Mouse (Mus musculus) stomach, adult 2 months (tissue): ENCODE results near the gene Gm43638. TPM values are rescaled to one million over a fixed set of nuclear protein-coding genes. Genes with fewer than 3 reads are reported as not detected.

Experiments used
- polyA plus RNA-seq: library from polyadenylated mRNA; depleted of rRNA; stranded (reverse); fragments of >200 nt; gene quantifications from 2 replicates; pipeline ENCODE4 v1.2.3, GENCODE M21; 2012; rRNA removed

The Gm43638 gene
- not detected in 2 replicates for polyA plus RNA-seq

DNA sequence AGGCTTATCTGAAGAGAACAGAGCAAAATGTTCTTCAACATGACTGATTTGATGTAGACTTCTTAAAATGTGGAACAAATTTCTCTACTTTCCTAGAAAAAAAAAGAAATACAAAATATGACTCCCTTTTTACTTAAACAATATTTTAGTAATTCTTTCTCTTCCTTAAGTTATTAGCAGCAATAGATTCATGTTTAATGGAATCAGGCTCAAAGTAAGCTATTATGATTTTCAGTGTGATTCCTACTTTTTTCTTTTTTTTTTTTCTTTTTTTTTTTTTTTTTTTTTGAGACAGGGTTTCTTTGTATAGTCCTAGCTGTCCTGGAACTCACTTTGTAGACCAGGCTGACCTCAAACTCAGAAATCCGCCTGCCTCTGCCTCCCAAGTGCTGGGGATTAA lies at the start of gene Gm43638:
Gm43638 (minus strand) TSS at position 101 of the 400 bp plus-strand sequence.

DNA sequence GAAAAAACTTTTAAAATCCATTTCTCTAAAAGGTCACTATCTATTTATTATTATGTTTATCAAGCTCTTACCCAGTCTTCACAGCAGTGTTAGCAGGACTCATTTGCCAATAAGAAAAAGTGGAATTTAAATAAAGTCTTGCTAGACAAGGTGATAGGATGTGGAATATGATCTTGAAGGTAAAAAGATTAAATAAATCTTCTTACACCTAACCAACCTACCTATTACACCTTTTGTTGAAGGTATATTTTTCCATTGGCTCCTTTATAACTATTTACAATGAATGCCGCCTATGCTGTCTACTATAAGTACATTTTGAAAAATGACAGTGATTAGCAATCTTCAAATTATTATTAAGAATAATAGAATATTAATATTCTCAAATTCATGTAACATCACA lies 4.2 kb upstream of the Gm43638 start, which contains the start of gene Ugt2a1:
Ugt2a1 (minus strand) TSS at position 101 of the 400 bp plus-strand sequence.

GRCm38 (mm10) chr5:87482160-87482559 lies 4.4 kb downstream of the Gm43638 start, which contains the start of gene Ugt2a2:
Ugt2a2 (minus strand) TSS chr5:87482260.

GRCm38 (mm10) chr5:87424041-87424440 lies 62.6 kb downstream of the Gm43638 start, which contains the start of gene Ugt2b38:
Ugt2b38 (minus strand) TSS chr5:87424203.

Other genes starting within 250 kb of the Gm43638 start
- not detected in 2 replicates for gene Ugt2b37, start 232.0 kb downstream of the Gm43638 start, polyA plus RNA-seq
- gene Ugt2a3, start 149.6 kb downstream of the Gm43638 start, polyA plus RNA-seq = 0.11 and 0.24 TPM in 2 replicates
- gene Ugt2b38, start 62.6 kb downstream of the Gm43638 start, polyA plus RNA-seq = not detected in 2 replicates
- gene Ugt2a2, start 4.5 kb downstream of the Gm43638 start, polyA plus RNA-seq = not detected in 2 replicates
- gene Ugt2a1, start 4.1 kb upstream of the Gm43638 start, polyA plus RNA-seq = not detected in 2 replicates
- gene Sult1b1, start 51.4 kb upstream of the Gm43638 start, polyA plus RNA-seq = 0.52 and 0.95 TPM in 2 replicates
- gene Sult1d1, start 82.2 kb upstream of the Gm43638 start, polyA plus RNA-seq = 0.15 and 0.25 TPM in 2 replicates
- gene Sult1e1, start 104.8 kb upstream of the Gm43638 start, polyA plus RNA-seq = not detected in 2 replicates
- gene Csn1s1, start 179.4 kb upstream of the Gm43638 start, polyA plus RNA-seq = not detected in 2 replicates
- not detected in 2 replicates for gene Csn2, start 212.8 kb upstream of the Gm43638 start, polyA plus RNA-seq